Mouse (Mus musculus) midbrain, embryonic 13.5 days (tissue): ENCODE measurements around the gene Zfp346. TPM values are rescaled to one million over a fixed set of nuclear protein-coding genes. Genes with fewer than 3 reads are reported as not detected.

ENCODE experiments used
- ATAC-seq: fragments of 200-750 bp; cut with Nextera tagmentation; 2 replicates; pipeline ENCODE4 v1.8.0; 2017; ENCODE audit warnings: mild to moderate bottlenecking, moderate TSS enrichment, moderate library complexity
- H3K27ac ChIP-seq: fragments of 300-500 bp; sonication (generic); 2 replicates; pipeline ENCODE4 v1.5.1; 2015; ENCODE audit warnings: inconsistent platforms, mild to moderate bottlenecking, moderate library complexity
- H3K27me3 ChIP-seq: fragments of 300-500 bp; sonication (generic); 2 replicates; pipeline ENCODE4 v1.6.1; 2015; ENCODE audit warnings: mild to moderate bottlenecking, inconsistent platforms
- H3K36me3 ChIP-seq: fragments of 300-500 bp; sonication (generic); 2 replicates; pipeline ENCODE4 v1.6.1; 2015; ENCODE audit warnings: mild to moderate bottlenecking, inconsistent platforms
- H3K4me1 ChIP-seq: fragments of 300-500 bp; sonication (generic); replicated peaks from 2 replicates; pipeline ENCODE4 v1.6.1; 2015; ENCODE audit warnings: inconsistent platforms
- H3K4me2 ChIP-seq: fragments of 300-500 bp; sonication (generic); replicated peaks from 2 replicates; pipeline ENCODE4 v1.6.1; 2015; ENCODE audit warnings: moderate library complexity, mild to moderate bottlenecking, inconsistent platforms
- H3K4me3 ChIP-seq: fragments of 300-500 bp; sonication (generic); replicated peaks from 2 replicates; pipeline ENCODE4 v1.5.1; 2015; ENCODE audit warnings: mild to moderate bottlenecking, inconsistent platforms
- H3K9ac ChIP-seq: fragments of 300-500 bp; sonication (generic); replicated peaks from 2 replicates; pipeline ENCODE4 v1.6.1; 2015; ENCODE audit warnings: mild to moderate bottlenecking, inconsistent platforms
- H3K9me3 ChIP-seq: fragments of 300-500 bp; sonication (generic); 2 replicates; pipeline ENCODE4 v1.6.1; 2016; ENCODE audit warnings: mild to moderate bottlenecking, inconsistent platforms
- WGBS: fragments of 180-500 bp; shearing (Covaris S2); methylation state at CpG from one replicate; pipeline ENCODE4 v1.1.7; 2015; 5-methylcytosine and 5-hydroxymethylcytosine counted together
- polyA plus RNA-seq: library from polyadenylated mRNA; unstranded; fragments of >200 nt; fragmentation: Nextera tagmentation; extraction: Ambion mirVana; gene quantifications from 2 replicates; pipeline ENCODE4 v1.2.1, GENCODE M21; 2015

The Zfp346 gene
- polyA plus RNA-seq, 1 experiment from 2014 or later = 26.6 TPM

GRCm38 (mm10) chr13:55103351-55103750, 1.8 kb upstream of the Zfp346 start:
- no peaks in the 10 kb centered on the region for H3K9me3 ChIP-seq
- H3K4me1 ChIP-seq = peaks cover 24% of the 10 kb centered on the region
- no peak overlapping the region for H3K27ac ChIP-seq
- H3K9ac ChIP-seq = no peak overlapping the region
- ATAC-seq = no peak
- no peak overlapping the region for H3K4me2 ChIP-seq
- H3K4me3 ChIP-seq = no peak overlapping the region
- H3K36me3 ChIP-seq = peaks cover 10% of the 10 kb centered on the region
- no peaks in the 10 kb centered on the region for H3K27me3 ChIP-seq
- 71% methylated on average over 2 of the region's 2 CpGs for WGBS

- H3K9me3 ChIP-seq = no peaks in the 10 kb centered on the region
- no peak overlapping the region for H3K27ac ChIP-seq
- ATAC-seq = no peak
- H3K27me3 ChIP-seq = no peaks in the 10 kb centered on the region
- H3K4me1 ChIP-seq = peaks cover 14% of the 10 kb centered on the region
- peak overlapping the region; percentile 90 for H3K4me3 ChIP-seq
- peaks cover 18% of the 10 kb centered on the region for H3K36me3 ChIP-seq
- WGBS = 21% methylated on average over 8 of the region's 8 CpGs
- H3K4me2 ChIP-seq = peak overlapping the region; percentile 83
- H3K9ac ChIP-seq = peak overlapping the region; percentile 84
These were observed 1.0 kb downstream of the Zfp346 start for GRCm38 (mm10) chr13:55105953-55106691.

- Histone ChIP-seq H3K4me3 (no peak overlapping the region), H3K36me3 (peaks cover 23% of the 10 kb centered on the region), H3K4me2 (no peak overlapping the region), H3K27me3 (no peaks in the 10 kb centered on the region), H3K9me3 (no peaks in the 10 kb centered on the region), H3K9ac (no peak overlapping the region), H3K4me1 (peaks cover 14% of the 10 kb centered on the region), H3K27ac (no peak overlapping the region)
- 96% methylated on average over 4 of the region's 4 CpGs for WGBS
- no peak for ATAC-seq
These were observed 2.0 kb downstream of the Zfp346 start for GRCm38 (mm10) chr13:55107116-55107515.

- Histone ChIP-seq H3K4me3 (no peak overlapping the region), H3K27me3 (no peaks in the 10 kb centered on the region), H3K9ac (no peak overlapping the region), H3K4me1 (peaks cover 14% of the 10 kb centered on the region), H3K9me3 (no peaks in the 10 kb centered on the region), H3K4me2 (no peak overlapping the region), H3K36me3 (peaks cover 24% of the 10 kb centered on the region), H3K27ac (no peak overlapping the region)
- 93% methylated on average over 8 of the region's 8 CpGs for WGBS
- no peak for ATAC-seq
These were observed 2.6 kb downstream of the Zfp346 start for GRCm38 (mm10) chr13:55107694-55108093.

- Histone ChIP-seq H3K27ac (no peak overlapping the region), H3K27me3 (no peaks in the 10 kb centered on the region), H3K4me3 (no peak overlapping the region), H3K9ac (no peak overlapping the region), H3K9me3 (no peaks in the 10 kb centered on the region), H3K4me2 (no peak overlapping the region), H3K4me1 (no peaks in the 10 kb centered on the region), H3K36me3 (peaks cover 65% of the 10 kb centered on the region)
- no peak for ATAC-seq
- WGBS = 89% methylated on average over 6 of the region's 6 CpGs
These were observed 9.3 kb downstream of the Zfp346 start for GRCm38 (mm10) chr13:55114375-55114774.

- Histone ChIP-seq H3K9ac (no peak overlapping the region), H3K36me3 (peaks cover 67% of the 10 kb centered on the region), H3K4me2 (no peak overlapping the region), H3K27me3 (no peaks in the 10 kb centered on the region), H3K4me3 (no peak overlapping the region), H3K9me3 (no peaks in the 10 kb centered on the region), H3K27ac (no peak overlapping the region), H3K4me1 (no peaks in the 10 kb centered on the region)
- ATAC-seq = no peak
- WGBS = 95% methylated on average over 6 of the region's 6 CpGs
These were observed 19.8 kb downstream of the Zfp346 start for GRCm38 (mm10) chr13:55124903-55125302.

- Histone ChIP-seq H3K4me3 (no peak within 1 kb of the TSS), H3K27me3 (no peaks in the 10 kb centered on the region), H3K36me3 (peaks cover 55% of the 10 kb centered on the region), H3K9ac (no peak within 1 kb of the TSS), H3K4me1 (no peaks in the 10 kb centered on the region), H3K9me3 (no peaks in the 10 kb centered on the region), H3K4me2 (no peak within 1 kb of the TSS), H3K27ac (no peak within 1 kb of the TSS)
- ATAC-seq = no peak
- WGBS = 98% methylated on average over 2 of the region's 2 CpGs
These were observed 28.3 kb downstream of the Zfp346 start, which contains the start of gene Gm17617 for GRCm38 (mm10) chr13:55133448-55133847. TSS of gene Gm17617 (minus strand) at chr13:55133548.

- 0 out of 2 replicates have a peak, but pooled peaks cover 3% of the 10 kb centered on the region for H3K9me3 ChIP-seq
- no peak overlapping the region for H3K27ac ChIP-seq
- peaks cover 41% of the 10 kb centered on the region for H3K36me3 ChIP-seq
- no peak for ATAC-seq
- no peak overlapping the region for H3K4me3 ChIP-seq
- 12% methylated on average over 5 of the region's 5 CpGs for WGBS
- no peaks in the 10 kb centered on the region for H3K4me1 ChIP-seq
- no peak overlapping the region for H3K9ac ChIP-seq
- no peak overlapping the region for H3K4me2 ChIP-seq
- no peaks in the 10 kb centered on the region for H3K27me3 ChIP-seq
These were observed 30.3 kb downstream of the Zfp346 start for GRCm38 (mm10) chr13:55135382-55135781.

- WGBS = 66% methylated on average over 2 of the region's 2 CpGs
These were observed 35.2 kb downstream of the Zfp346 start for GRCm38 (mm10) chr13:55140271-55140670.

GRCm38 (mm10) chr13:55152621-55153415, 47.7 kb downstream of the Zfp346 start, which contains the start of gene Fgfr4:
TSS of gene Fgfr4 (plus strand) at chr13:55152640.
- peak; percentile 45; the same call in 1 of the 2 replicates for ATAC-seq
- Histone ChIP-seq H3K4me1 (peaks cover 9% of the 10 kb centered on the region), H3K36me3 (no peaks in the 10 kb centered on the region), H3K27ac (no peak within 1 kb of the TSS), H3K27me3 (peaks cover 31% of the 10 kb centered on the region), H3K4me2 (peak within 1 kb of the TSS; percentile 96), H3K4me3 (peak within 1 kb of the TSS; percentile 54), H3K9me3 (no peaks in the 10 kb centered on the region), H3K9ac (peak within 1 kb of the TSS; percentile 68)
- WGBS = 1% methylated on average over 54 of the region's 68 CpGs

More at GRCm38 (mm10) chr13:55140271-55140670, 35.2 kb downstream of the Zfp346 start:
- Histone ChIP-seq H3K4me3 (no peak overlapping the region), H3K9me3 (0 out of 2 replicates have a peak, but pooled peaks cover 3% of the 10 kb centered on the region), H3K27me3 (no peaks in the 10 kb centered on the region), H3K9ac (no peak overlapping the region), H3K27ac (no peak overlapping the region), H3K36me3 (no peaks in the 10 kb centered on the region), H3K4me2 (no peak overlapping the region), H3K4me1 (no peaks in the 10 kb centered on the region)
- ATAC-seq = no peak

GRCm38 (mm10) chr13:55153951-55154350, 48.8 kb downstream of the Zfp346 start:
- peaks cover 31% of the 10 kb centered on the region for H3K27me3 ChIP-seq
- H3K36me3 ChIP-seq = no peaks in the 10 kb centered on the region
- H3K4me1 ChIP-seq = peaks cover 9% of the 10 kb centered on the region
- no peak for ATAC-seq
- no peaks in the 10 kb centered on the region for H3K9me3 ChIP-seq
- no peak overlapping the region for H3K27ac ChIP-seq
- 87% methylated on average over 5 of the region's 5 CpGs for WGBS
- H3K4me3 ChIP-seq = no peak overlapping the region
- H3K4me2 ChIP-seq = no peak overlapping the region
- H3K9ac ChIP-seq = no peak overlapping the region

- WGBS = 64% methylated on average over 7 of the region's 7 CpGs
These were observed 57.3 kb downstream of the Zfp346 start for GRCm38 (mm10) chr13:55162365-55162764.

More at GRCm38 (mm10) chr13:55162365-55162764, 57.3 kb downstream of the Zfp346 start:
- Histone ChIP-seq H3K4me3 (no peak overlapping the region), H3K4me2 (no peak overlapping the region), H3K4me1 (no peaks in the 10 kb centered on the region), H3K27me3 (no peaks in the 10 kb centered on the region), H3K9me3 (no peaks in the 10 kb centered on the region), H3K27ac (no peak overlapping the region), H3K36me3 (no peaks in the 10 kb centered on the region), H3K9ac (no peak overlapping the region)
- no peak for ATAC-seq
